Mouse (Mus musculus): ENCODE data around the gene D930048N14Rik. TPM values are rescaled to one million over a fixed set of nuclear protein-coding genes. Genes with fewer than 3 reads are reported as not detected.
A peak's percentile ranks its signal among the peaks of the same experiment; 100 is the strongest.

D930048N14Rik gene
- polyA plus RNA-seq, 1 experiment, result 4.1 TPM

GRCm38 (mm10) chr11:51643761-51644160, 7.0 kb upstream of the D930048N14Rik start:
- TF ChIP-seq POLR2A (IDR thresholded peaks at IDR 0.05; ENCODE audit: borderline replicate concordance, insufficient read depth, low read length), result no peak
- Histone ChIP-seq H3K27ac (ENCODE audit: insufficient read depth, low read length) (no peak overlapping the region), H3K4me3 (replicated peaks; ENCODE audit: insufficient read depth, low read depth, low read length) (peak overlapping the region; percentile 42), H3K4me1 (ENCODE audit: control insufficient read depth, insufficient read depth, low read length) (no peaks in the 10 kb centered on the region), H3K27me3 (ENCODE audit: control insufficient read depth, insufficient read depth, low read length) (no peaks in the 10 kb centered on the region)
- WGBS, result 3% methylated on average over 15 of the region's 15 CpGs
- DNase-seq, result peak; percentile 55 to 62

- DNase-seq, result no peak
- no peak for TF ChIP-seq CTCF (IDR thresholded peaks at IDR 0.05; ENCODE audit: borderline replicate concordance, insufficient read depth, low read depth, low read length)
- no peak for TF ChIP-seq POLR2A (IDR thresholded peaks at IDR 0.05; ENCODE audit: borderline replicate concordance, insufficient read depth, low read length)
- Histone ChIP-seq H3K4me3 (replicated peaks; ENCODE audit: insufficient read depth, low read depth, low read length) (peak overlapping the region; percentile 42), H3K4me1 (ENCODE audit: control insufficient read depth, insufficient read depth, low read length) (no peaks in the 10 kb centered on the region), H3K27ac (ENCODE audit: insufficient read depth, low read length) (no peak overlapping the region), H3K27me3 (ENCODE audit: control insufficient read depth, insufficient read depth, low read length) (no peaks in the 10 kb centered on the region)
- WGBS, result 46% methylated on average over 16 of the region's 16 CpGs
Measured at GRCm38 (mm10) chr11:51644217-51644616, 6.5 kb upstream of the D930048N14Rik start.

GRCm38 (mm10) chr11:51645293-51645692, 5.5 kb upstream of the D930048N14Rik start:
- WGBS, result 44% methylated on average over 13 of the region's 13 CpGs
- no peak overlapping the region for H3K27ac ChIP-seq (ENCODE audit: insufficient read depth, low read length)
- no peaks in the 10 kb centered on the region for H3K27me3 ChIP-seq (ENCODE audit: control insufficient read depth, insufficient read depth, low read length)
- H3K4me3 ChIP-seq (replicated peaks; ENCODE audit: insufficient read depth, low read depth, low read length), result no peak overlapping the region
- no peak for DNase-seq
- TF ChIP-seq CTCF (IDR thresholded peaks at IDR 0.05; ENCODE audit: borderline replicate concordance, insufficient read depth, low read depth, low read length) (no peak), POLR2A (IDR thresholded peaks at IDR 0.05; ENCODE audit: borderline replicate concordance, insufficient read depth, low read length) (no peak)
- H3K4me1 ChIP-seq (ENCODE audit: control insufficient read depth, insufficient read depth, low read length), result 0 out of 2 replicates have a peak, but pooled peaks cover 3% of the 10 kb centered on the region

- H3K4me3 ChIP-seq (replicated peaks; ENCODE audit: insufficient read depth, low read depth, low read length), result no peak overlapping the region
- 0 out of 2 replicates have a peak, but pooled peaks cover 3% of the 10 kb centered on the region for H3K4me1 ChIP-seq (ENCODE audit: control insufficient read depth, insufficient read depth, low read length)
- H3K27ac ChIP-seq (ENCODE audit: insufficient read depth, low read length), result no peak overlapping the region
- 64% methylated on average over 7 of the region's 7 CpGs for WGBS
- TF ChIP-seq POLR2A (IDR thresholded peaks at IDR 0.05; ENCODE audit: borderline replicate concordance, insufficient read depth, low read length) (no peak), CTCF (IDR thresholded peaks at IDR 0.05; ENCODE audit: borderline replicate concordance, insufficient read depth, low read depth, low read length) (no peak)
- no peak for DNase-seq
- no peaks in the 10 kb centered on the region for H3K27me3 ChIP-seq (ENCODE audit: control insufficient read depth, insufficient read depth, low read length)
Measured at GRCm38 (mm10) chr11:51646245-51646644, 4.5 kb upstream of the D930048N14Rik start.

- Histone ChIP-seq H3K4me3 (replicated peaks; ENCODE audit: insufficient read depth, low read depth, low read length) (no peak overlapping the region), H3K27ac (ENCODE audit: insufficient read depth, low read length) (no peak overlapping the region), H3K27me3 (ENCODE audit: control insufficient read depth, insufficient read depth, low read length) (no peaks in the 10 kb centered on the region), H3K4me1 (ENCODE audit: control insufficient read depth, insufficient read depth, low read length) (0 out of 2 replicates have a peak, but pooled peaks cover 3% of the 10 kb centered on the region)
- DNase-seq, result no peak
- WGBS, result 65% methylated on average over 15 of the region's 15 CpGs
- TF ChIP-seq CTCF (IDR thresholded peaks at IDR 0.05; ENCODE audit: borderline replicate concordance, insufficient read depth, low read depth, low read length) (no peak), POLR2A (IDR thresholded peaks at IDR 0.05; ENCODE audit: borderline replicate concordance, insufficient read depth, low read length) (no peak)
Measured at GRCm38 (mm10) chr11:51646751-51647667, 3.7 kb upstream of the D930048N14Rik start.

GRCm38 (mm10) chr11:51648566-51648965, 2.2 kb upstream of the D930048N14Rik start:
- 28% methylated on average over 3 of the region's 3 CpGs for WGBS
- no peak overlapping the region for H3K4me3 ChIP-seq (replicated peaks; ENCODE audit: insufficient read depth, low read depth, low read length)
- TF ChIP-seq CTCF (IDR thresholded peaks at IDR 0.05; ENCODE audit: borderline replicate concordance, insufficient read depth, low read depth, low read length) (no peak), POLR2A (IDR thresholded peaks at IDR 0.05; ENCODE audit: borderline replicate concordance, insufficient read depth, low read length) (no peak)
- 0 out of 2 replicates have a peak, but pooled peaks cover 3% of the 10 kb centered on the region for H3K4me1 ChIP-seq (ENCODE audit: control insufficient read depth, insufficient read depth, low read length)
- no peak overlapping the region for H3K27ac ChIP-seq (ENCODE audit: insufficient read depth, low read length)
- H3K27me3 ChIP-seq (ENCODE audit: control insufficient read depth, insufficient read depth, low read length), result no peaks in the 10 kb centered on the region
- no peak for DNase-seq

GRCm38 (mm10) chr11:51649111-51649888, 1.5 kb upstream of the D930048N14Rik start:
- TF ChIP-seq POLR2A (IDR thresholded peaks at IDR 0.05; ENCODE audit: borderline replicate concordance, insufficient read depth, low read length) (no peak), CTCF (IDR thresholded peaks at IDR 0.05; ENCODE audit: borderline replicate concordance, insufficient read depth, low read depth, low read length) (no peak)
- Histone ChIP-seq H3K27ac (ENCODE audit: insufficient read depth, low read length) (no peak overlapping the region), H3K4me3 (replicated peaks; ENCODE audit: insufficient read depth, low read depth, low read length) (peak overlapping the region; percentile 51), H3K4me1 (ENCODE audit: control insufficient read depth, insufficient read depth, low read length) (0 out of 2 replicates have a peak, but pooled peaks cover 3% of the 10 kb centered on the region), H3K27me3 (ENCODE audit: control insufficient read depth, insufficient read depth, low read length) (no peaks in the 10 kb centered on the region)
- WGBS, result 60% methylated on average over 11 of the region's 11 CpGs
- DNase-seq, result no peak
